Mouse (Mus musculus) midbrain, embryonic 16.5 days (tissue): Measurements from ENCODE around the gene Snrpd3. TPM values are rescaled to one million over a fixed set of nuclear protein-coding genes. Genes with fewer than 3 reads are reported as not detected.

Experiments
- ATAC-seq: fragments of 200-750 bp; cut with Nextera tagmentation; 2 replicates; pipeline ENCODE4 v1.8.0; 2017; ENCODE audit warnings: moderate TSS enrichment
- H3K27ac ChIP-seq: fragments of 300-500 bp; sonication (generic); 2 replicates; pipeline ENCODE4 v1.5.1; 2014; ENCODE audit warnings: mild to moderate bottlenecking, low read length, mixed read lengths
- H3K27me3 ChIP-seq: fragments of 300-500 bp; sonication (generic); 2 replicates; pipeline ENCODE4 v1.6.1; 2014; ENCODE audit warnings: low read depth, low read length, mixed read lengths; ENCODE audit not compliant: control insufficient read depth, insufficient read depth
- H3K36me3 ChIP-seq: fragments of 300-500 bp; sonication (generic); 2 replicates; pipeline ENCODE4 v1.6.1; 2014; ENCODE audit warnings: mild to moderate bottlenecking, low read length, moderate library complexity, mixed read lengths; ENCODE audit not compliant: control insufficient read depth, insufficient read depth
- H3K4me1 ChIP-seq: fragments of 300-500 bp; sonication (generic); 2 replicates; pipeline ENCODE4 v1.6.1; 2014; ENCODE audit warnings: mild to moderate bottlenecking, low read length, mixed read lengths; ENCODE audit not compliant: control insufficient read depth, insufficient read depth
- H3K4me2 ChIP-seq: fragments of 300-500 bp; sonication (generic); 2 replicates; pipeline ENCODE4 v1.6.1; 2014; ENCODE audit warnings: mild to moderate bottlenecking, low read length, mixed read lengths
- H3K4me3 ChIP-seq: fragments of 300-500 bp; sonication (generic); 2 replicates; pipeline ENCODE4 v1.5.1; 2014; ENCODE audit warnings: low read depth, mild to moderate bottlenecking, low read length, moderate library complexity, mixed read lengths
- H3K9ac ChIP-seq: fragments of 300-500 bp; sonication (generic); 2 replicates; pipeline ENCODE4 v1.6.1; 2014; ENCODE audit warnings: low read depth, low read length, mixed read lengths
- H3K9me3 ChIP-seq: fragments of 300-500 bp; sonication (generic); replicated peaks from 2 replicates; pipeline ENCODE4 v1.6.1; 2014; ENCODE audit warnings: mild to moderate bottlenecking, low read length, mixed read lengths; ENCODE audit not compliant: control insufficient read depth, poor library complexity, severe bottlenecking
- WGBS: fragments of 180-500 bp; shearing (Covaris S2); extraction: QIAGEN DNeasy Blood & Tissue Kit; methylation state at CpG from one replicate; pipeline ENCODE4 v1.1.7; 2014; 5-methylcytosine and 5-hydroxymethylcytosine counted together
- polyA plus RNA-seq: library from polyadenylated mRNA; unstranded; fragments of >200 nt; fragmentation: Nextera tagmentation; extraction: Ambion mirVana; gene quantifications from 2 replicates; pipeline ENCODE4 v1.2.1, GENCODE M21; 2015

The Snrpd3 gene
- polyA plus RNA-seq, 1 experiment from 2014 or later, result 136 TPM

GRCm38 (mm10) chr10:75510446-75510845 lies 6.9 kb upstream of the Snrpd3 start:
- peaks cover 38% of the 10 kb centered on the region for H3K36me3 ChIP-seq
- no peaks in the 10 kb centered on the region for H3K9me3 ChIP-seq
- H3K4me3 ChIP-seq, result no peak overlapping the region
- H3K4me1 ChIP-seq, result peaks cover 8% of the 10 kb centered on the region; the same call in 1 of the 2 replicates
- no peak overlapping the region for H3K4me2 ChIP-seq
- H3K9ac ChIP-seq, result no peak overlapping the region
- no peak for ATAC-seq
- H3K27ac ChIP-seq, result no peak overlapping the region
- 96% methylated on average over 7 of the region's 7 CpGs for WGBS
- no peaks in the 10 kb centered on the region for H3K27me3 ChIP-seq

GRCm38 (mm10) chr10:75511060-75511459 lies 6.3 kb upstream of the Snrpd3 start:
- Histone ChIP-seq H3K4me3 (no peak overlapping the region), H3K27me3 (no peaks in the 10 kb centered on the region), H3K36me3 (peaks cover 38% of the 10 kb centered on the region), H3K9ac (no peak overlapping the region), H3K27ac (no peak overlapping the region), H3K4me1 (peaks cover 14% of the 10 kb centered on the region), H3K4me2 (no peak overlapping the region), H3K9me3 (no peaks in the 10 kb centered on the region)
- WGBS, result 86% methylated on average over 9 of the region's 9 CpGs
- no peak for ATAC-seq

GRCm38 (mm10) chr10:75511897-75512296 lies 5.5 kb upstream of the Snrpd3 start:
- no peaks in the 10 kb centered on the region for H3K27me3 ChIP-seq
- 89% methylated on average over 7 of the region's 7 CpGs for WGBS
- no peak overlapping the region for H3K27ac ChIP-seq
- ATAC-seq, result no peak
- no peak overlapping the region for H3K4me3 ChIP-seq
- H3K36me3 ChIP-seq, result peaks cover 38% of the 10 kb centered on the region
- H3K9me3 ChIP-seq, result no peaks in the 10 kb centered on the region
- H3K9ac ChIP-seq, result no peak overlapping the region
- H3K4me2 ChIP-seq, result no peak overlapping the region
- H3K4me1 ChIP-seq, result peaks cover 19% of the 10 kb centered on the region

GRCm38 (mm10) chr10:75512796-75513195 lies 4.6 kb upstream of the Snrpd3 start:
- H3K4me3 ChIP-seq, result no peak overlapping the region
- WGBS, result 88% methylated on average over 7 of the region's 7 CpGs
- no peak overlapping the region for H3K9ac ChIP-seq
- no peaks in the 10 kb centered on the region for H3K9me3 ChIP-seq
- H3K36me3 ChIP-seq, result peaks cover 31% of the 10 kb centered on the region
- no peak for ATAC-seq
- no peaks in the 10 kb centered on the region for H3K27me3 ChIP-seq
- H3K4me2 ChIP-seq, result no peak overlapping the region
- H3K27ac ChIP-seq, result no peak overlapping the region
- H3K4me1 ChIP-seq, result peaks cover 19% of the 10 kb centered on the region

GRCm38 (mm10) chr10:75513306-75514067 lies 3.9 kb upstream of the Snrpd3 start:
- 93% methylated on average over 8 of the region's 8 CpGs for WGBS
- ATAC-seq, result no peak

GRCm38 (mm10) chr10:75514361-75514760 lies 3.0 kb upstream of the Snrpd3 start:
- H3K27me3 ChIP-seq, result no peaks in the 10 kb centered on the region
- no peak for ATAC-seq
- H3K9me3 ChIP-seq, result no peaks in the 10 kb centered on the region
- WGBS, result 86% methylated on average over 7 of the region's 7 CpGs
- no peak overlapping the region for H3K27ac ChIP-seq
- no peak overlapping the region for H3K9ac ChIP-seq
- H3K4me1 ChIP-seq, result peaks cover 28% of the 10 kb centered on the region
- H3K4me3 ChIP-seq, result no peak overlapping the region
- H3K36me3 ChIP-seq, result peaks cover 16% of the 10 kb centered on the region
- H3K4me2 ChIP-seq, result no peak overlapping the region

More at GRCm38 (mm10) chr10:75513306-75514067, 3.9 kb upstream of the Snrpd3 start:
- no peak overlapping the region for H3K9ac ChIP-seq
- no peak overlapping the region for H3K4me3 ChIP-seq
- peaks cover 24% of the 10 kb centered on the region for H3K36me3 ChIP-seq
- no peaks in the 10 kb centered on the region for H3K9me3 ChIP-seq
- H3K4me1 ChIP-seq, result peaks cover 19% of the 10 kb centered on the region
- H3K27me3 ChIP-seq, result no peaks in the 10 kb centered on the region
- H3K4me2 ChIP-seq, result no peak overlapping the region
- H3K27ac ChIP-seq, result no peak overlapping the region

GRCm38 (mm10) chr10:75515216-75516037 lies 1.9 kb upstream of the Snrpd3 start:
- Histone ChIP-seq H3K27me3 (no peaks in the 10 kb centered on the region), H3K27ac (no peak overlapping the region), H3K9me3 (no peaks in the 10 kb centered on the region), H3K4me2 (peak overlapping the region; percentile 77; the same call in 1 of the 2 replicates), H3K4me3 (no peak overlapping the region; the same call in 1 of the 2 replicates), H3K4me1 (peaks cover 31% of the 10 kb centered on the region), H3K9ac (0 out of 2 replicates have a peak overlapping the region, but pooled peaks have one; percentile 5), H3K36me3 (peaks cover 8% of the 10 kb centered on the region)
- no peak for ATAC-seq
- 83% methylated on average over 4 of the region's 4 CpGs for WGBS

- Histone ChIP-seq H3K9ac (peak overlapping the region; percentile 97), H3K27me3 (no peaks in the 10 kb centered on the region), H3K36me3 (peaks cover 5% of the 10 kb centered on the region; the same call in 1 of the 2 replicates), H3K9me3 (no peaks in the 10 kb centered on the region), H3K4me1 (peaks cover 32% of the 10 kb centered on the region), H3K4me2 (peak overlapping the region; percentile 77), H3K4me3 (peak overlapping the region; percentile 85), H3K27ac (peak overlapping the region; percentile 92)
- ATAC-seq, result no peak
- 28% methylated on average over 8 of the region's 8 CpGs for whole genome bisulfite sequencing
Measured at GRCm38 (mm10) chr10:75516038-75516723, 1.2 kb upstream of the Snrpd3 start.
